Mouse (Mus musculus): ENCODE measurements at regions not wholly inside any gene's neighbourhood (a gene's known extent, or its start where the extent isn't known, plus 50 kb on each side); places are given as distances from the start of the nearest gene placed in this dataset.
A peak's percentile ranks its signal among the peaks of the same experiment; 100 is the strongest.

DNA sequence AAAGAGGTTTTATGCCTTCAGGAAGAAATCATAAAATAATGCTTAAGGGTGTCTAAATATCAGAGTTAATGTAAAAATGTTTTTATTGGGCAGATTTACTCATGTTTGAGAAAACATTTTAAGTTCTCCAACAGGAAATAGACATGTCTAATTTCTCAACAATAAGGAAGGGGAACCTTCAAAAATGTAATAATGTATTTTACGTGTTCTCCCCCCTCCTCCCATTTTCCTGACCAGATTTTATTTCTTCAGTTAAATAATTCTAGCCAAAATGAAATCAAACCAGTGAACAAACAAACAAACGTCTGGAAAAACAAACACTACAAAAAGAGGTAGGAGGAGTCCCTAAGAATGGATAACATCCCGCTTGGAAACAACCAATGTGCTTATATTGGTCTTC is 54.4 kb upstream of the Akr1e1 start:
- Histone ChIP-seq H3K4me3 (replicated peaks) (no peak overlapping the region), H3K4me1 (peaks cover 6% of the 10 kb centered on the region; the same call in 1 of the 2 replicates), H3K27me3 (replicated peaks) (no peaks in the 10 kb centered on the region), H3K9me3 (no peaks in the 10 kb centered on the region), H3K36me3 (replicated peaks; ENCODE audit: low read length) (no peaks in the 10 kb centered on the region)
- TF ChIP-seq GATA1 (IDR thresholded peaks at IDR 0.05; ENCODE audit: borderline replicate concordance, low read length) (no peak), FLI1 (IDR thresholded peaks at IDR 0.05; ENCODE audit: low read length) (no peak)

DNA sequence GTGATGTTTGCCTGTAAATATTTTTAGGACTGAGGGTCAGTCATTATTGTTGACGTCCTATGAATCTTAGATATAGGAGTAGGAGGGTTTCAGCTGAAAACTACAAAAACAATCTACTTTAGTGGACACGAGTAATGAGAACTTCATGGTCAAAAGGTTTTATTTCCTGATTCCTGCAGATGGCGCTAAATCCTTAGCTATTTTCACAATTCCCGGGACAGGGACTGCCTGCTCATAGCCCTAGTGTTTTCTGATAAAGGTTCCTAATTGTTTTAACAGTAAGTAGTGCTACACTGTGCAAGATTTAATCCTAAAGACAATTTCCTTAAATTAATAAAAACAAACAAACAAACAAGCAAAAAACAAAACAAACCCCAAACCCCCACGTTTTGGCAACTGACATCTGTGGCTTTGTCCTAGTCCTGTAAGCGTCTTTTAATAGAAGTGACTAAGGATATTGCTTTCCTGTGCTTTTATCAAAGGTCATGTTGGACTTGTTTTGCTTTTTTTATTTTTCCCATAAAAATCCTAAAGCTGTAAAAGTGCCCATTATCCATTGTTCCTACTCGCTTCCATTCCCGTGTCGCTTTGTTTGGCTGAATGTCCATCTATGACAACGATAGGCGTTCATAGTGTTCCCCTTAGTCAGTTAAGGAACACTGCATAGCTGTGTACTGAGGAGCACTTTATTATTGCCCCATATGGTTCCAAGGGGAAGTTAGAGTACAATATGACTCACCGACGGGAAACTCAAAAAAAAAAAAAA is 53.5 kb upstream of the Akr1e1 start:
- peaks cover 6% of the 10 kb centered on the region; the same call in 1 of the 2 replicates for H3K4me1 ChIP-seq
- peak overlapping the region; percentile 59 for H3K4me3 ChIP-seq (replicated peaks)
- TF ChIP-seq GATA1 (IDR thresholded peaks at IDR 0.05; ENCODE audit: borderline replicate concordance, low read length): no peak
- no peak for TF ChIP-seq FLI1 (IDR thresholded peaks at IDR 0.05; ENCODE audit: low read length)
- H3K27me3 ChIP-seq (replicated peaks): no peaks in the 10 kb centered on the region
- H3K36me3 ChIP-seq (replicated peaks; ENCODE audit: low read length): no peaks in the 10 kb centered on the region
- H3K9me3 ChIP-seq: no peaks in the 10 kb centered on the region
